ENCODE assay signal across 16 mouse cellular contexts in genomic region chr8:11885881-11886699, GRCm38 (mm10). TPM values are rescaled to one million over a fixed set of nuclear protein-coding genes. Genes with fewer than 3 reads are reported as not detected.
DNase-seq lines count a peak whose midpoint lies in the region; ATAC-seq lines count a peak whose summit lies in the region.
"Had no signal": no experiment of that assay in that cellular context is flagged by ENCODE, and none has a peak within 500 bp of the region (broad histone marks: within the 10 kb centered on the region; RNA-seq: fewer than 3 reads in every experiment).

No protein-coding gene starts in this region.

- H3K9ac ChIP-seq in hindbrain, embryonic 13.5 days, result peak overlapping the region; percentile 36
- peak overlapping the region; percentile 10; the same call in 1 of the 2 replicates for H3K9ac ChIP-seq in midbrain, embryonic 16.5 days (ENCODE audit: low read depth, low read length)
- H3K9ac ChIP-seq: liver, embryonic 14.5 days had no signal

- peaks cover 30% of the 10 kb centered on the region for H3K4me1 ChIP-seq in hindbrain, embryonic 13.5 days (replicated peaks)
- peaks cover 15% of the 10 kb centered on the region for H3K4me1 ChIP-seq in midbrain, embryonic 16.5 days (ENCODE audit: control insufficient read depth, insufficient read depth, low read length)
- H3K4me1 ChIP-seq: heart, embryonic 10.5 days had no signal

- no peak overlapping the region for H3K4me2 ChIP-seq in hindbrain, embryonic 13.5 days
- no peak overlapping the region for H3K4me2 ChIP-seq in midbrain, embryonic 16.5 days (ENCODE audit: low read length)

- peak; percentile 35 to 51 for DNase-seq in cerebellum, postnatal 10 days
- DNase-seq in cerebellum, adult 9-10 months, result no peak
- DNase-seq in embryo, embryonic 11 days, result peak; percentile 54
- DNase-seq in adrenal gland, postnatal 25 days, result no peak
- DNase-seq in urinary bladder, adult 18-20 months (ENCODE audit: low spot score in 2 of 2), result no peak
- DNase-seq: cerebellum, adult 18-20 months had no signal

- H3K27me3 ChIP-seq in hindbrain, embryonic 13.5 days, result no peaks in the 10 kb centered on the region
- no peaks in the 10 kb centered on the region for H3K27me3 ChIP-seq in midbrain, embryonic 16.5 days (ENCODE audit: control insufficient read depth, insufficient read depth, low read depth, low read length)

- peak overlapping the region; percentile 87 for H3K27ac ChIP-seq in hindbrain, embryonic 13.5 days
- peak overlapping the region; percentile 80 for H3K27ac ChIP-seq in midbrain, embryonic 16.5 days (ENCODE audit: low read length)
- H3K27ac ChIP-seq: heart, embryonic 10.5 days; liver, embryonic 14.5 days had no signal

- peaks cover 12% of the 10 kb centered on the region; the same call in 1 of the 2 replicates for H3K9me3 ChIP-seq in hindbrain, embryonic 13.5 days
- peaks cover 5% of the 10 kb centered on the region; the same call in 1 of the 2 replicates for H3K9me3 ChIP-seq in midbrain, embryonic 16.5 days (replicated peaks; ENCODE audit: control insufficient read depth, low read length, poor library complexity, severe bottlenecking)
- H3K9me3 ChIP-seq: G1E had no signal

- H3K36me3 ChIP-seq in hindbrain, embryonic 13.5 days, result peaks cover 10% of the 10 kb centered on the region; the same call in 1 of the 2 replicates
- H3K36me3 ChIP-seq in midbrain, embryonic 16.5 days (ENCODE audit: control insufficient read depth, insufficient read depth, low read length), result no peaks in the 10 kb centered on the region
- H3K36me3 ChIP-seq: G1E; heart, embryonic 10.5 days had no signal

- peak; percentile 74 for ATAC-seq in hindbrain, embryonic 13.5 days (ENCODE audit: low FRiP score)
- peak; percentile 84 for ATAC-seq in midbrain, embryonic 16.5 days
- no peak for ATAC-seq in megakaryocyte, adult 5-6 weeks (ENCODE audit: poor library complexity, severe bottlenecking)
- ATAC-seq: inflammation-experienced regulatory T-cells, adult 6 months had no signal

- H3K4me3 ChIP-seq in hindbrain, embryonic 13.5 days, result no peak overlapping the region
- H3K4me3 ChIP-seq in midbrain, embryonic 16.5 days (ENCODE audit: low read depth, low read length), result no peak overlapping the region
- H3K4me3 ChIP-seq: heart, embryonic 10.5 days had no signal

- 24% methylated on average over 12 of the region's 12 CpGs for WGBS in hindbrain, embryonic 13.5 days
- 25% methylated on average over 12 of the region's 12 CpGs for whole genome bisulfite sequencing in midbrain, embryonic 16.5 days

RNA-seq across cellular contexts. Expression of gene Tex29, which starts 45.8 kb away (rescaled TPM):
- polyA plus RNA-seq in hindbrain, embryonic 13.5 days (2015; fragmentation: Nextera tagmentation; extraction: Ambion mirVana), result 0.39 and 0.44 TPM in 2 replicates
- 0.23 and 0.36 TPM in 2 replicates for polyA plus RNA-seq in midbrain, embryonic 16.5 days (2015; fragmentation: Nextera tagmentation; extraction: Ambion mirVana)
- total RNA-seq in adrenal gland, postnatal 25 days (2021), result not detected in 2 replicates
- not detected in 2 replicates for total RNA-seq in megakaryocyte, adult 5-6 weeks (2015)
- not detected in 2 replicates for total RNA-seq in megakaryocyte, adult 5-6 weeks (2017)
- total RNA-seq: G1E; megakaryocyte progenitor cell, adult 5-6 weeks had no signal
- polyA plus RNA-seq: heart, embryonic 10.5 days; inflammation-experienced regulatory T-cells, adult 6 months; large intestine, adult 2 months; liver, embryonic 14.5 days; small intestine, adult 2 months had no signal

Comparison
In these comparisons a context has a peak if more than half of its experiments do, and no peak if none do; other contexts are left out.
1. DNase-seq: peak in cerebellum, postnatal 10 days (2 of 2) and embryo, embryonic 11 days (single experiment); none in cerebellum, adult 9-10 months (single experiment), adrenal gland, postnatal 25 days (single experiment) and urinary bladder, adult 18-20 months (0 of 2).